Mouse (Mus musculus): ENCODE data around the gene C130026I21Rik. TPM values are rescaled to one million over a fixed set of nuclear protein-coding genes. Genes with fewer than 3 reads are reported as not detected.
"Not testable (repeated sequence)": the region's sequence is repeated elsewhere in the genome, so short reads cannot be mapped to it uniquely, and the experiment has no call there.

Gene C130026I21Rik
- polyA plus RNA-seq, 1 experiment from 2014 or later, result not detected

- not testable (repeated sequence) for H3K4me2 ChIP-seq (ENCODE audit: low read depth, severe bottlenecking); H3K9me3 ChIP-seq (ENCODE audit: control insufficient read depth, low read length); DNase-seq (ENCODE audit: low spot score); H3K4me3 ChIP-seq (ENCODE audit: low read depth, low read length); H3K27me3 ChIP-seq (ENCODE audit: control insufficient read depth, insufficient read depth, low read length); ATAC-seq (ENCODE audit: insufficient number of reproducible peaks, low FRiP score, low TSS enrichment, low read depth); H3K9ac ChIP-seq (ENCODE audit: low read length); H3K36me3 ChIP-seq (ENCODE audit: control insufficient read depth, insufficient read depth, low read length); H3K27ac ChIP-seq (replicated peaks; ENCODE audit: low read depth, low read length); H3K4me1 ChIP-seq (ENCODE audit: control insufficient read depth, insufficient read depth, low read length)
- 77% methylated on average over 4 of the region's 6 CpGs for WGBS
Measured at GRCm38 (mm10) chr1:85035801-85036200, 234.6 kb downstream of the C130026I21Rik start.

- H3K4me1 ChIP-seq (ENCODE audit: control insufficient read depth, insufficient read depth, low read length); H3K9me3 ChIP-seq (ENCODE audit: control insufficient read depth, low read length); H3K9ac ChIP-seq (ENCODE audit: low read length); H3K4me2 ChIP-seq (ENCODE audit: low read depth, severe bottlenecking); H3K27ac ChIP-seq (replicated peaks; ENCODE audit: low read depth, low read length); H3K27me3 ChIP-seq (ENCODE audit: control insufficient read depth, insufficient read depth, low read length); DNase-seq (ENCODE audit: low spot score); ATAC-seq (ENCODE audit: insufficient number of reproducible peaks, low FRiP score, low TSS enrichment, low read depth); H3K4me3 ChIP-seq (ENCODE audit: low read depth, low read length); H3K36me3 ChIP-seq (ENCODE audit: control insufficient read depth, insufficient read depth, low read length): not testable (repeated sequence)
- WGBS, result 85% methylated on average over 3 of the region's 4 CpGs
Measured at GRCm38 (mm10) chr1:85034394-85034793, 236.0 kb downstream of the C130026I21Rik start.

GRCm38 (mm10) chr1:85033616-85034015 is 236.8 kb downstream of the C130026I21Rik start:
- H3K27ac ChIP-seq (replicated peaks; ENCODE audit: low read depth, low read length); H3K36me3 ChIP-seq (ENCODE audit: control insufficient read depth, insufficient read depth, low read length); H3K9ac ChIP-seq (ENCODE audit: low read length); ATAC-seq (ENCODE audit: insufficient number of reproducible peaks, low FRiP score, low TSS enrichment, low read depth); H3K4me1 ChIP-seq (ENCODE audit: control insufficient read depth, insufficient read depth, low read length); H3K4me3 ChIP-seq (ENCODE audit: low read depth, low read length); H3K27me3 ChIP-seq (ENCODE audit: control insufficient read depth, insufficient read depth, low read length); H3K4me2 ChIP-seq (ENCODE audit: low read depth, severe bottlenecking); H3K9me3 ChIP-seq (ENCODE audit: control insufficient read depth, low read length); DNase-seq (ENCODE audit: low spot score): not testable (repeated sequence)
- WGBS, result 98% methylated on average over 4 of the region's 6 CpGs

- not testable (repeated sequence) for DNase-seq (ENCODE audit: low spot score); H3K9me3 ChIP-seq (ENCODE audit: control insufficient read depth, low read length); H3K4me2 ChIP-seq (ENCODE audit: low read depth, severe bottlenecking); H3K27me3 ChIP-seq (ENCODE audit: control insufficient read depth, insufficient read depth, low read length); H3K4me3 ChIP-seq (ENCODE audit: low read depth, low read length); H3K4me1 ChIP-seq (ENCODE audit: control insufficient read depth, insufficient read depth, low read length); H3K9ac ChIP-seq (ENCODE audit: low read length); H3K36me3 ChIP-seq (ENCODE audit: control insufficient read depth, insufficient read depth, low read length); ATAC-seq (ENCODE audit: insufficient number of reproducible peaks, low FRiP score, low TSS enrichment, low read depth); H3K27ac ChIP-seq (replicated peaks; ENCODE audit: low read depth, low read length)
- WGBS, result 68% methylated on average over 12 of the region's 14 CpGs
Measured at GRCm38 (mm10) chr1:85030211-85030610, 240.2 kb downstream of the C130026I21Rik start.

GRCm38 (mm10) chr1:85011933-85012332 is 258.4 kb downstream of the C130026I21Rik start:
- not testable (repeated sequence) for H3K9me3 ChIP-seq (ENCODE audit: control insufficient read depth, low read length); DNase-seq (ENCODE audit: low spot score); H3K4me1 ChIP-seq (ENCODE audit: control insufficient read depth, insufficient read depth, low read length); H3K4me3 ChIP-seq (ENCODE audit: low read depth, low read length); ATAC-seq (ENCODE audit: insufficient number of reproducible peaks, low FRiP score, low TSS enrichment, low read depth); H3K4me2 ChIP-seq (ENCODE audit: low read depth, severe bottlenecking); H3K27ac ChIP-seq (replicated peaks; ENCODE audit: low read depth, low read length); H3K27me3 ChIP-seq (ENCODE audit: control insufficient read depth, insufficient read depth, low read length); H3K9ac ChIP-seq (ENCODE audit: low read length); H3K36me3 ChIP-seq (ENCODE audit: control insufficient read depth, insufficient read depth, low read length)
- 93% methylated on average over 9 of the region's 13 CpGs for WGBS

GRCm38 (mm10) chr1:85010947-85011346 is 259.4 kb downstream of the C130026I21Rik start:
- H3K36me3 ChIP-seq (ENCODE audit: control insufficient read depth, insufficient read depth, low read length); H3K27ac ChIP-seq (replicated peaks; ENCODE audit: low read depth, low read length); H3K9ac ChIP-seq (ENCODE audit: low read length); H3K9me3 ChIP-seq (ENCODE audit: control insufficient read depth, low read length); ATAC-seq (ENCODE audit: insufficient number of reproducible peaks, low FRiP score, low TSS enrichment, low read depth); H3K4me3 ChIP-seq (ENCODE audit: low read depth, low read length); H3K4me2 ChIP-seq (ENCODE audit: low read depth, severe bottlenecking); DNase-seq (ENCODE audit: low spot score); H3K27me3 ChIP-seq (ENCODE audit: control insufficient read depth, insufficient read depth, low read length); H3K4me1 ChIP-seq (ENCODE audit: control insufficient read depth, insufficient read depth, low read length): not testable (repeated sequence)
- 87% methylated on average over 3 of the region's 3 CpGs for WGBS

GRCm38 (mm10) chr1:85007737-85008136 is 262.6 kb downstream of the C130026I21Rik start:
- not testable (repeated sequence) for H3K27ac ChIP-seq (replicated peaks; ENCODE audit: low read depth, low read length); H3K4me2 ChIP-seq (ENCODE audit: low read depth, severe bottlenecking); H3K27me3 ChIP-seq (ENCODE audit: control insufficient read depth, insufficient read depth, low read length); H3K9me3 ChIP-seq (ENCODE audit: control insufficient read depth, low read length); ATAC-seq (ENCODE audit: insufficient number of reproducible peaks, low FRiP score, low TSS enrichment, low read depth); H3K4me1 ChIP-seq (ENCODE audit: control insufficient read depth, insufficient read depth, low read length); DNase-seq (ENCODE audit: low spot score); H3K4me3 ChIP-seq (ENCODE audit: low read depth, low read length); H3K9ac ChIP-seq (ENCODE audit: low read length); H3K36me3 ChIP-seq (ENCODE audit: control insufficient read depth, insufficient read depth, low read length)
- WGBS, result 72% methylated on average over 1 of the region's 1 CpGs

- DNase-seq (ENCODE audit: low spot score); H3K27me3 ChIP-seq (ENCODE audit: control insufficient read depth, insufficient read depth, low read length); H3K9ac ChIP-seq (ENCODE audit: low read length); H3K4me3 ChIP-seq (ENCODE audit: low read depth, low read length); H3K9me3 ChIP-seq (ENCODE audit: control insufficient read depth, low read length); H3K36me3 ChIP-seq (ENCODE audit: control insufficient read depth, insufficient read depth, low read length); H3K27ac ChIP-seq (replicated peaks; ENCODE audit: low read depth, low read length); H3K4me1 ChIP-seq (ENCODE audit: control insufficient read depth, insufficient read depth, low read length); H3K4me2 ChIP-seq (ENCODE audit: low read depth, severe bottlenecking); ATAC-seq (ENCODE audit: insufficient number of reproducible peaks, low FRiP score, low TSS enrichment, low read depth): not testable (repeated sequence)
- 95% methylated on average over 3 of the region's 12 CpGs for WGBS
Measured at GRCm38 (mm10) chr1:84999241-84999640, 271.1 kb downstream of the C130026I21Rik start.

GRCm38 (mm10) chr1:84996305-84996704 is 274.1 kb downstream of the C130026I21Rik start:
- not testable (repeated sequence) for H3K4me2 ChIP-seq (ENCODE audit: low read depth, severe bottlenecking); H3K9ac ChIP-seq (ENCODE audit: low read length); H3K9me3 ChIP-seq (ENCODE audit: control insufficient read depth, low read length); H3K36me3 ChIP-seq (ENCODE audit: control insufficient read depth, insufficient read depth, low read length); H3K4me3 ChIP-seq (ENCODE audit: low read depth, low read length); H3K4me1 ChIP-seq (ENCODE audit: control insufficient read depth, insufficient read depth, low read length); H3K27me3 ChIP-seq (ENCODE audit: control insufficient read depth, insufficient read depth, low read length); ATAC-seq (ENCODE audit: insufficient number of reproducible peaks, low FRiP score, low TSS enrichment, low read depth); DNase-seq (ENCODE audit: low spot score); H3K27ac ChIP-seq (replicated peaks; ENCODE audit: low read depth, low read length)
- 86% methylated on average over 5 of the region's 9 CpGs for WGBS

Measured in limb, embryonic 11.5 days (tissue).